Mouse (Mus musculus) bone marrow, adult 2 months (tissue): ENCODE measurements at regions not wholly inside any gene's neighbourhood (a gene's known extent, or its start where the extent isn't known, plus 50 kb on each side); places are given as distances from the start of the nearest gene placed in this dataset.

Experiments
- CTCF ChIP-seq: fragments of 200-500 bp; IDR thresholded peaks from 2 replicates; pipeline ENCODE4 v1.5.1; 2011; ENCODE audit warnings: low read length, control low read depth; ENCODE audit not compliant: control insufficient read depth, insufficient read depth
- POLR2A ChIP-seq: fragments of 200-500 bp; IDR thresholded peaks from 2 replicates; pipeline ENCODE4 v1.6.1; 2011; ENCODE audit warnings: low read depth, mild to moderate bottlenecking, control low read depth, low read length, borderline replicate concordance; ENCODE audit not compliant: control insufficient read depth

- TF ChIP-seq CTCF (no peak), POLR2A (no peak)
Measured at GRCm38 (mm10) chr9:117907895-117908424, 132.3 kb upstream of the Azi2 start.
